Mouse (Mus musculus) neural tube, embryonic 14.5 days (tissue): Measurements from ENCODE around the gene Tex44. TPM values are rescaled to one million over a fixed set of nuclear protein-coding genes. Genes with fewer than 3 reads are reported as not detected.

Experiments
- ATAC-seq: fragments of 200-750 bp; cut with Nextera tagmentation; 2 replicates; pipeline ENCODE4 v1.8.0; 2017; ENCODE audit warnings: low read depth, mild to moderate bottlenecking, moderate TSS enrichment, moderate library complexity
- H3K27ac ChIP-seq: fragments of 300-500 bp; sonication (generic); 2 replicates; pipeline ENCODE4 v1.5.1; 2014; ENCODE audit warnings: low read depth, mild to moderate bottlenecking, control low read depth, low read length, moderate library complexity, mixed read lengths
- H3K27me3 ChIP-seq: fragments of 300-500 bp; sonication (generic); 2 replicates; pipeline ENCODE4 v1.6.1; 2014; ENCODE audit warnings: low read length; ENCODE audit not compliant: control insufficient read depth, insufficient read depth
- H3K36me3 ChIP-seq: fragments of 300-500 bp; sonication (generic); 2 replicates; pipeline ENCODE4 v1.6.1; 2014; ENCODE audit warnings: low read length, mixed read lengths; ENCODE audit not compliant: control insufficient read depth, insufficient read depth
- H3K4me1 ChIP-seq: fragments of 300-500 bp; sonication (generic); 2 replicates; pipeline ENCODE4 v1.6.1; 2014; ENCODE audit warnings: low read length; ENCODE audit not compliant: control insufficient read depth, insufficient read depth
- H3K4me2 ChIP-seq: fragments of 300-500 bp; sonication (generic); 2 replicates; pipeline ENCODE4 v1.6.1; 2014; ENCODE audit warnings: mild to moderate bottlenecking, low read depth, low read length, control low read depth
- H3K4me3 ChIP-seq: fragments of 300-500 bp; sonication (generic); 2 replicates; pipeline ENCODE4 v1.5.1; 2014; ENCODE audit warnings: low read depth, low read length, control low read depth, mixed read lengths
- H3K9ac ChIP-seq: fragments of 300-500 bp; sonication (generic); replicated peaks from 2 replicates; pipeline ENCODE4 v1.6.1; 2014; ENCODE audit warnings: low read depth, mild to moderate bottlenecking, control low read depth, low read length, mixed read lengths
- H3K9me3 ChIP-seq: fragments of 300-500 bp; sonication (generic); 2 replicates; pipeline ENCODE4 v1.6.1; 2016; ENCODE audit warnings: low read length; ENCODE audit not compliant: control insufficient read depth
- WGBS: fragments of 180-500 bp; shearing (Covaris S2); extraction: QIAGEN DNeasy Blood & Tissue Kit; methylation state at CpG from one replicate; pipeline ENCODE4 v1.1.7; 2014; 5-methylcytosine and 5-hydroxymethylcytosine counted together
- polyA plus RNA-seq: library from polyadenylated mRNA; unstranded; fragments of >200 nt; fragmentation: Nextera tagmentation; extraction: Ambion mirVana; gene quantifications from 2 replicates; pipeline ENCODE4 v1.2.1, GENCODE M21; 2014

Gene Tex44
- polyA plus RNA-seq, 1 experiment from 2014 or later, result not detected

DNA sequence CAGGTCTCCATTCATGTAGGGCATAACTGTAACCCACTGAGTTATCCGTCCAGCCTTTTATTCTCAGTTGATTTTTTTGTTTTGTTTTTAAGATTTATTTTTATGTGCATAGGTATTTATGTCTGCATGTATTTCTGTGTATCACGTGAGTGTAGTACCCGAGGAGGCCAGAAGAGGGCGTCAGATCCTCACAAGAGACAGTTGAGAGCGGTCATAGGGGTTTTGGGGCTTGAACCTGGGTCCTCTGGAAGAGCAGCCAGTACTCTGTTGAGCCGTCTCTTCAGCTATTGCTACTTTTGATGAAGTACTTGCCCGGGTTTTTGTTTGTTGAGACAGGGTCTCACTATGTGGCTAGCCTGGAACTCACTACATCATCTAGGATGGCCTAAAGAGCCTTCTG lies 30.2 kb upstream of the Tex44 start:
- no peaks in the 10 kb centered on the region for H3K36me3 ChIP-seq
- no peak overlapping the region for H3K27ac ChIP-seq
- no peaks in the 10 kb centered on the region for H3K4me1 ChIP-seq
- no peak overlapping the region for H3K4me3 ChIP-seq
- ATAC-seq, result no peak
- no peak overlapping the region for H3K4me2 ChIP-seq
- WGBS, result 71% methylated on average over 7 of the region's 7 CpGs
- no peaks in the 10 kb centered on the region for H3K9me3 ChIP-seq
- no peaks in the 10 kb centered on the region for H3K27me3 ChIP-seq
- H3K9ac ChIP-seq, result no peak overlapping the region

DNA sequence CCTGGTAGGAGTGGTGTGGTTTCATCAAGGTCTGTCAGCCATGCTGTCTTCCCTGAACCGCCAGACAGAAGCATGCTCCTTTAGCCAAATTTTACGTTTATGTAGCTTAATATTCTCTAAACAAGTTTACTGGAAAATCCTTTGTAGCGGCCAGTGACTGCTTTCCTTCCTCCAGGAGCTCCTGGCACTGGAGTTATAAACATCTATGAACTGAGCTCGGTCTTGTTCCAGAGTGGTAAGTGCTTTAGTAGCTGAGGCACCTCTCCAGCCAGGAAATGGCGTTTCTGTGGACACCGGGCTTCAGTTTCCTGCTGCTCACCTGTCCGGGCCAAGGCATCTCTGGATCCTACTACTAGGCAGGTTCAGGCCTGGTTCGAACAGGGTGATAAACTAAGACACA lies 28.5 kb upstream of the Tex44 start:
- Histone ChIP-seq H3K4me2 (no peak overlapping the region), H3K9ac (no peak overlapping the region), H3K27ac (no peak overlapping the region), H3K4me3 (no peak overlapping the region), H3K4me1 (no peaks in the 10 kb centered on the region), H3K36me3 (no peaks in the 10 kb centered on the region), H3K27me3 (no peaks in the 10 kb centered on the region), H3K9me3 (no peaks in the 10 kb centered on the region)
- no peak for ATAC-seq
- 84% methylated on average over 8 of the region's 8 CpGs for WGBS

DNA sequence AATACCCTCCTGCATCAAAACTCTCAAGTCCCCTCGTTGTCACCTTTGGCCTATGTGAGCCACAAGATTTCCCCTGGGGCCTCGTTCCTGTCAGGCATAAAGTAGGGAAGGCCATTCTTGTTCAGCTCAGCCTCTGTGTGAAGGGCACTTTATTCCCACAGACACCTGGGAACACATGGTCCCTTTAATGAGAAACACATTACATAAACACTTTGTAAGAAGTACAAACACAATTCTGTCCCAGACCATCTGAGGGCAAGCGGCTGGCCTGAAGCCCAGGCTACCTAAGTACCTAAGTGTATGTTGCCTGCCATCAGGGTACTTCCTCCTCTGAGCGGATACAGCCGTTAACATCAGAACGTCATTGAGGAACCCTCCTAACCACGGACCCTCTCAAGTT lies 27.9 kb upstream of the Tex44 start:
- H3K27me3 ChIP-seq, result no peaks in the 10 kb centered on the region

DNA sequence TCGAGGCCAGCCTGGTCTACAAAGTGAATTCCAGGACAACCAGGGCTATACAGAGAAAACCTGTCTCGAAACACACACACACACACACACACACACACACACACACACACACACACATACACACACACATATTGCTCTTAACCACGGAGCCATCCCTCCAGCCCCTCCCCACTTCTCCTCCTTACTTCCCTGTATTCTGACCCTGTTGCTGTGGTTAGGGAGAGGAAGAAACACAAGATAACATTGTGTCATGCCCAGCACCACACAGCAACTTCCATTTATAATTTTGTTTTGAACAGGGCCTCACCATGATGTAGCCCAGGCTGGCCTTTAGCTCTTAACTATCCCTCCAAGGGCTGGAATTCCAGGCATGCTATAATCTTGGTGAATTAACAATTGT lies 26.8 kb upstream of the Tex44 start:
- Histone ChIP-seq H3K9ac (no peak overlapping the region), H3K27me3 (no peaks in the 10 kb centered on the region), H3K4me1 (no peaks in the 10 kb centered on the region), H3K9me3 (no peaks in the 10 kb centered on the region), H3K36me3 (no peaks in the 10 kb centered on the region), H3K4me3 (no peak overlapping the region), H3K4me2 (no peak overlapping the region), H3K27ac (no peak overlapping the region)
- ATAC-seq, result no peak
- 69% methylated on average over 3 of the region's 3 CpGs for WGBS

More for the DNA sequence above, 27.9 kb upstream of the Tex44 start:
- H3K9ac ChIP-seq, result no peak overlapping the region
- no peaks in the 10 kb centered on the region for H3K9me3 ChIP-seq
- WGBS, result 67% methylated on average over 7 of the region's 7 CpGs
- H3K4me2 ChIP-seq, result no peak overlapping the region
- no peak for ATAC-seq
- H3K36me3 ChIP-seq, result no peaks in the 10 kb centered on the region
- no peak overlapping the region for H3K4me3 ChIP-seq
- no peaks in the 10 kb centered on the region for H3K4me1 ChIP-seq
- no peak overlapping the region for H3K27ac ChIP-seq

DNA sequence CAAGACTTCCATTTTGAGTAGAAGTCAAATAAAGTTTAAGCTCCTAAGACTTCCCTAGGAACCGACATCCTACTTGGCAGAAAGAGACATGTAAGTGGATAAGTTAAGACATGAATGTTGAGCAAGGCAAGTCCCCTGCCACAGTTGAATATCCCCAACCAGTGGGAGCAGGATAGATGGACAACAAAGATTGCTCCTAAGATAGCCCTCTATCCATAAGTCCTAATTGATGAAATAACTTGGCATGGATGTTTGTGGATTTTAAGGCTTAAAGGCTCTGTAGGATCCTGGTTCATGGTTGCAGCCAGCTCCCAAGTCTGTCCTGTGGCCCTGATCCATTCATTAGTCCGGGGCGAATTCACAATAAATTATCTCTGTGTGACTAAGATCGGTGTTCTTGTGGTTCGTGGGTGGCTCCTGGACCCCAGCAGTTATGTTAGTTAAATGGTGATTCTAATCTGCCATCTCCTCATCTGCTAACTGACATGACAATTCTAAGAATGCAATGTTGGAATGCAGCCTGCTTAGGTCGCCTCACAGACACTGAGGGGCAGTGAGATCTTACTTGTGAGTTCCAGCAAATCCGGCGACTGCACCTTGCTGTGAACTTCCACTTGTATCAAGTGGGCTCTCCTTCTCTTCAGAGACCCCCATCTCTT lies 25.9 kb upstream of the Tex44 start:
- Histone ChIP-seq H3K4me1 (no peaks in the 10 kb centered on the region), H3K27ac (no peak overlapping the region), H3K4me2 (no peak overlapping the region), H3K9ac (no peak overlapping the region), H3K36me3 (no peaks in the 10 kb centered on the region), H3K4me3 (no peak overlapping the region), H3K9me3 (no peaks in the 10 kb centered on the region), H3K27me3 (no peaks in the 10 kb centered on the region)
- ATAC-seq, result no peak
- 83% methylated on average over 8 of the region's 8 CpGs for WGBS

DNA sequence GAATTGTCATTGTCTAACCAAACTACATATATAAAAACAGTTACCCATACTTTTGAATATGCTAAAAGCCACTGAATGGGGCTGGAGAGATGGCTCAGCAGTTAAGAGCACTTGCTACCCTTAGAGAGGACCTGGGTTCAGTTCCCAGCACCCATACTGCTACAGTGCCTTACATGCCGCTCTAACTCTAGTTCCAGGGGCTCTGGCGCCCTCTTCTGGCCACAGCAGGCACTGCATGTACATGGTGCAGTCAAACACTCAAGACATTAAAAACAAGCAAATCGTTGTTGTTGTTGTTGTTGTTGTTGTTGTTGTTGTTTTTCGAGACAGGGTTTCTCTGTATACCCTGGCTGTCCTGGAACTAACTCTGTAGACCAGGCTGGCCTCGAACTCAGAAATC lies 21.3 kb upstream of the Tex44 start:
- H3K9ac ChIP-seq, result no peak overlapping the region
- no peaks in the 10 kb centered on the region for H3K27me3 ChIP-seq
- H3K4me2 ChIP-seq, result no peak overlapping the region
- H3K27ac ChIP-seq, result no peak overlapping the region
- H3K4me3 ChIP-seq, result no peak overlapping the region
- H3K36me3 ChIP-seq, result no peaks in the 10 kb centered on the region
- no peaks in the 10 kb centered on the region for H3K4me1 ChIP-seq
- WGBS, result 64% methylated on average over 5 of the region's 5 CpGs
- no peak for ATAC-seq
- H3K9me3 ChIP-seq, result no peaks in the 10 kb centered on the region

DNA sequence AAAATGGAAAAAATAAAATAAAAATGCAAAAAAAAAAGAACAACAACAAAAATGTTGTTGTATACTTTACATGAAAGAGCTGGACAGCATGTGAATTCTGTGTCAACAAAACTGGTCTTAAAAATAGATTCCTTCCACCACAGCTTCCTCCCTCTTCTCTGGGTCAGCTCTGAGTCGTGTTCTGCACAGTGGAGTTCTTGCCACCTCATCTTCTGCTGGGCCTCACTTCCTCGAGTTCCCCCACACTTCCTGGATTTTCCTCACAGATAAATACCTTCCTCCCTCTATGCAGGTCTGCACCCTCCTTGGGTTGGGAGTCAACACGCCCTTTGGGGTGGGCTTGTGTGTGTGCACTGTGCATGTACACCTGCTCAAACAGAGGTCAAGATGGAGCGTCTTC lies 19.8 kb upstream of the Tex44 start:
- H3K4me1 ChIP-seq, result no peaks in the 10 kb centered on the region
- no peaks in the 10 kb centered on the region for H3K9me3 ChIP-seq
- H3K27me3 ChIP-seq, result no peaks in the 10 kb centered on the region
- H3K9ac ChIP-seq, result no peak overlapping the region
- 87% methylated on average over 4 of the region's 4 CpGs for WGBS
- no peak for ATAC-seq
- no peak overlapping the region for H3K4me2 ChIP-seq
- H3K36me3 ChIP-seq, result no peaks in the 10 kb centered on the region
- H3K27ac ChIP-seq, result no peak overlapping the region
- H3K4me3 ChIP-seq, result no peak overlapping the region

DNA sequence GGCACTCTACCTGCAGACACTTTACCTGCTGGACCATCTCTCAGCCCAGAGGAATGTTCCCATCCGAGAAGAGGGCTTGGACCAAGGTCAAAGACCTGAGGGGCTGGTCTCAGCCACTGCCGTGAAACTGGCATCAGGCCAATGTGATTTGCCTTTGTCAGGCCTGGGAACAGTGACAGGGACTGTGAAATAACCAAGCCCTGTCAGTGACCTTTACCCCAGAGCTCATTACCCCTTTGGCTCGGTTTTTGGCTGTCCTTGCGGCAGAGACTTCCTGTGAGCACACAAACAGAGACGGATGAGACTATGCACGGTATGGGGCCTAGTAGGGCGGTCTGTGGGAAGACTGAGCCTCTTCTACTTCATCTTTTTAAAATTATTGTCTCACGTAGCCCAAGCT lies 19.2 kb upstream of the Tex44 start:
- ATAC-seq, result no peak
- H3K27ac ChIP-seq, result no peak overlapping the region
- 75% methylated on average over 8 of the region's 8 CpGs for WGBS

DNA sequence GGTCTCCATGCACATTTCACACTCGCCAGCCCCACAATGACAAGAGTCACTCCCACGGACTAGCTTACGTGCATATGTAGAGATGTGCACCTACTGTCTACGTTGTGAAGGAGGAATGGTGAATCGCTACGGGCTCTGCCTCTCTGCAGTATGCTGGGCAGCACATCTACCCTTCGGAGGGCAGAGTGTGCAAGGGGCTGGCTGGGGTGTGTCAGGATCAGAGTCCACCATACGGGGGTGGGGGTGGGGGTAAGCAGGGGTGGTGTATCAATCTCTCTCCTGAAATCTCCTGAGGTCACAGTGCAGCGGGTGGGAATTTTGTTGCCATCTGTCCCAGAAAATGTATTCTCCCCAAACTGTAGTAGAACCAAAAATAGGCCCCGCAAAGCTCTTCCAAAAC lies 17.6 kb upstream of the Tex44 start:
- Histone ChIP-seq H3K4me2 (no peak overlapping the region), H3K4me1 (no peaks in the 10 kb centered on the region), H3K9me3 (no peaks in the 10 kb centered on the region), H3K4me3 (no peak overlapping the region), H3K36me3 (no peaks in the 10 kb centered on the region), H3K27me3 (no peaks in the 10 kb centered on the region), H3K27ac (no peak overlapping the region), H3K9ac (no peak overlapping the region)
- 82% methylated on average over 10 of the region's 10 CpGs for WGBS
- no peak for ATAC-seq

More for the DNA sequence above, 19.2 kb upstream of the Tex44 start:
- Histone ChIP-seq H3K27me3 (no peaks in the 10 kb centered on the region), H3K9ac (no peak overlapping the region), H3K36me3 (no peaks in the 10 kb centered on the region), H3K4me2 (no peak overlapping the region), H3K9me3 (no peaks in the 10 kb centered on the region), H3K4me1 (no peaks in the 10 kb centered on the region), H3K4me3 (no peak overlapping the region)
